Mouse (Mus musculus): ENCODE results near the gene Zkscan3.

Gene Zkscan3

GRCm38 (mm10) chr13:21402287-21402846 is at the start of gene Zkscan3:
Gene Zkscan3, minus strand, starts transcription at chr13:21402755.
- peak; percentile 85 for DNase-seq (ENCODE audit: low spot score)

DNA sequence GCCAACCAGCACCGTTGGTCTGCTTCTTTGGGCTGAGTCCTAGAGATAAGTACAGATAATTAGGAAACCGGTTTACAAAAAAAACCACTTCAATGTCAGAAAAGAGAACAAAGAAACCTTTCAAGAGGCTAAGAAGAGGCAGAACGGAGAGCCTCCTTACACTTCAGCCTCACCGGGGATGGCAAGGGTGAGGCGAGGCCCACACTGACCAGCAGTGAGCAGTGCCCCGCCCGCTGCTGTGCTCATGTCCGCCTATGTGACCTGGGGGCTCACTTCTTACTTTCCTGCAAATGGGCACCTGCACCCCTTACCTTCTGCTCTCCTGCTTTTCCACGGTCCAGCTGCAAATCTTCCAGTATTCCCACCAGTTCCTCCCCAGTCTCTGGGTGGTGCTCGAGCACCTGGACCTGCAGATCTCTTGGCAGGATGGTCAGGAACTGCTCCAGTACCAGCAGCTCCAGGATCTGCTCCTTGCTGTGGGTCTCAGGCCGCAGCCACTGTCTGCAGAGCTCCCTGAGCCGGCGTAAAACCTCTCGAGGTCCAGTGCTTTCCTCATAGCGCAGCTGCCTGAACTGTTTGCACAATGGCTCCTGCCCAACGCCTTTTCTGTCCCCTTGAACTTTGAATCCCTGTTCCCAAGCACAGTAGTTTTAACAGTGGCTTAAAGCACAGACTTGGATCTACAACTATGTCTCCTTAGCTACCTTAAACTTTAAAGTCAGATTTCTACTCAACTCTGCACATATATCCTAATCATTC is 45.5 kb upstream of the Zkscan3 start:
- DNase-seq (ENCODE audit: low spot score), result no peak

DNA sequence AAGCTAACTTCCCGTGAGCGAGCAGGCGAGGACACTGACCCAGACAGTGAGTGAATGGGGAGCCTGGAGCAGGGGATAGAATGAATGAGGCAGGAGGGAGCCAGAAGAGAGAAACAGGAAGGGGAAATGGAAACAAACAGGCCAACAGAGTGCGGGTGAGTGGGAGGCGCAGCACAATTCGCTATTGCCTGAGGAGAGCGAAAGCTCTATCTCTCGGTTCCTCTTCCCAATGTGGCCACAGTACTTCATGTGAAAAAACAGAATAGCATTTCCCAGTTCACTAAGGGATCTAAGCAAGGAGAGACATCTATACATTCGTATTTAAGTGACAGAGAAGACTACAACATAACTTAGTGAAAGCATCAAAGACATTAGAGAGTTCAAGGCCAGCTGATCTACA is 44.2 kb upstream of the Zkscan3 start:
- DNase-seq (ENCODE audit: low spot score), result no peak

GRCm38 (mm10) chr13:21441207-21441572 is 38.6 kb upstream of the Zkscan3 start:
- no peak for DNase-seq (ENCODE audit: low spot score)

- DNase-seq (ENCODE audit: low spot score), result peak; percentile 92
Measured at GRCm38 (mm10) chr13:21440503-21441206, 38.1 kb upstream of the Zkscan3 start, which contains the start of gene Pgbd1. Gene Pgbd1, minus strand, starts transcription at chr13:21441058.

DNA sequence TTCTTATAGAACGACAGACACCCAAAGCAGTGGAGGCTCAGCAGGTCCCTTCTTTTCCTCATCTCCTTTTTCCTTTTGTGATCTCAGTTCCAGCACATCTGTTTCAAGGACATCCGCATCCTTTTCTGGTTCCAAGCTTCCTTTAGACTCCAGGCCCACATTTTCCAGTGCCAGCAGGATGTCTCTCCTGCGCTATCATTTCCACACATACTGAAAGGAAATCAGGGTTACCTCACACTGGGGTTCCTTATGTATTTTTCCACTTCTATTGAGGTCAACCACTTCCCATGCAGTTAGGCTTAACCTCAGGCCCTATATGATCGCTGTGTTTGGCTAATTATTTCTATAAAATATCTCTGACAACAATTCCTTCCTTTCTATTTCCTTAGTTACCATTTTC is 32.9 kb upstream of the Zkscan3 start:
- DNase-seq (ENCODE audit: low spot score), result no peak

DNA sequence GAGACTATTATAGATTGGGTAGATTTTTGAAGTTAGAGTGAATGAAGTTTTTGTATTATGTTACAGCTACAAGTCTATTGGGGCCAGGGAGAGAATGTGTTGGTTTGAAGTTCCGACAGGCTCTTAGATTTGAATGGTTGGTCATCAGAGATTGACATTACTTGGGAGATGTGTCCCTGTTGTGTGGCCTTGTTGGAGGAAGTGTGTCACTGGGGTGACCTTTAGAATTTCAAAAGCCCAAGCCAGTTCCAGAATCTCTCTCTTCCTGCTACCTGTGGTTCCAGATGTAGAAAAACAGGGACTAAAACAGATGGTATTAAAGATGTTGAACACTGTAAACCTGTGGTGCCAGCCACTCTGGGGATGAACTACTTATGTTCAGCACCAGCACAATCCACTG is 25.1 kb upstream of the Zkscan3 start:
- no peak for DNase-seq (ENCODE audit: low spot score)

DNA sequence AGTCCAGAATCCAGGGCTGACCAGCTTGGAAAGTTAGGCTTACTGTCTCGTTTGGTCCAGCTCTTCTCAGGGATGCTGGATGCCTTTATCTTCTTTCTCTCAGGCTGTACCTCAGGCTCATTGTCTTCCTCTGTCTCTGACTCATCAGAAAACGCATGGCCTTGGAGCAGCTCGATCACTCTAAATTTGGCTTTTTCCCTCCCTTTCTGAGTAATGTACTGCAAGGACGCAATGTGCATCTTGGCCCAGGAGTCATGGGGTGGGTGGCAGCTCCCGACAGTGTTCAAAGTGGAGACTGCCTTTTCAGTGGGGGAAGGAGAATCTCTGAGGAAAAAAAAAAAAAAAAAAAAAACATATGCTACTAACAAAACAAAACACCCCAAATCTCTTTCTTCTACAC is 20.7 kb upstream of the Zkscan3 start:
- DNase-seq (ENCODE audit: low spot score), result no peak

GRCm38 (mm10) chr13:21418865-21419264 is 16.3 kb upstream of the Zkscan3 start:
- no peak for DNase-seq (ENCODE audit: low spot score)

DNA sequence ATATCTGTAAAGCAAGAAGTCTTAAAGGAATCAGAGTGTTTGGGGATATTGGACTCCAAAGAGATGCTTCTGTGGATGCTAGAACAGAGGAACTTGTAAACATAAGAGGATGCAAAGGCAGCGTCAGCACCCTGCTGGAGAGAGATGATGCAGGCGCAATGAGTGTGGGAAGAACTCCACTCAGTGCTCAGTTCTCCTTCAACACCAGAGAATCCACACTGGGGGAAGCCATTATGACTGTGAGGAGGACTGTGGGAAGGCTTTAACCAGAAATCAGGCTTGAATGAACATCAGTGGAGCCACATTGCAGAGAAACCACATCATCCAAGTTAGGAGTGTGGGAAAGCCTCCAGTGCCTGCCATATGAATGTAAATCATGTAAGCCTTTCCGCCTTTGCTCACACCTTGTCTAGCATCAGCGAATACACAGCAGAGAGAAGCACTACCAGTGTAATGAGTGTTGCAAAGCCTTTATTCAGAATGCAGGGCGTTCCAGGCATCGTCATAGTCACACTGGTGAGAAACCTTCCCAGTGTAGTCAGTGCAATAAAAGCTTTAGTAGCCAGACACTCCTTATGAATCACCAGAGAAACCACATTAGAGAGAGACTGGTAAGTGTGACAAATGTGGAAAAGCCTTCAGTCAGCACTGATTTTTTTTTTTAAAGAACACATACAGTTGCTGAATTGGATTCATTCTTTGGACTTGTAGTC is 14.9 kb upstream of the Zkscan3 start:
- DNase-seq (ENCODE audit: low spot score), result no peak

DNA sequence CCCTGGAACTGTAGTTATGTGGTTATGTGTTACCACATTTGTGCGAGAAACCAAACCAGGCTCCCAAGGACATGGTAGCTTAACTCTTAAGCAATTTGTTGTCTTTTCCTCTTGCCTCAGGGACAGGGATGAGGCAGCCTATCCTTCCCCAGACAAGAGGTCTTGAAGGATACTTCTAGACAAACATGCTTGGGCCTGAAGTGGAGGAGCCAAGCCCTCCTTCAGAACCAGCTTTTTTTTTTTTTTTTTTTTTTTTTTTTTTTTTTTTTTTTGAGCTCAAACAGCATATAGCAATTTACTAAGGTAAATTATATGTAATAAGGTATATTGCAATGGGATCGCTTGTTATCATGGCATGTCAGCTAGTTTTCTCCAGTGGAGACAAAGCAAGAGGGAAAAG is 13.2 kb upstream of the Zkscan3 start:
- no peak for DNase-seq (ENCODE audit: low spot score)

GRCm38 (mm10) chr13:21415266-21415665 is 12.7 kb upstream of the Zkscan3 start:
- no peak for DNase-seq (ENCODE audit: low spot score)

- DNase-seq (ENCODE audit: low spot score), result peak; percentile 19
Measured at GRCm38 (mm10) chr13:21414231-21415212, 12.0 kb upstream of the Zkscan3 start.

DNA sequence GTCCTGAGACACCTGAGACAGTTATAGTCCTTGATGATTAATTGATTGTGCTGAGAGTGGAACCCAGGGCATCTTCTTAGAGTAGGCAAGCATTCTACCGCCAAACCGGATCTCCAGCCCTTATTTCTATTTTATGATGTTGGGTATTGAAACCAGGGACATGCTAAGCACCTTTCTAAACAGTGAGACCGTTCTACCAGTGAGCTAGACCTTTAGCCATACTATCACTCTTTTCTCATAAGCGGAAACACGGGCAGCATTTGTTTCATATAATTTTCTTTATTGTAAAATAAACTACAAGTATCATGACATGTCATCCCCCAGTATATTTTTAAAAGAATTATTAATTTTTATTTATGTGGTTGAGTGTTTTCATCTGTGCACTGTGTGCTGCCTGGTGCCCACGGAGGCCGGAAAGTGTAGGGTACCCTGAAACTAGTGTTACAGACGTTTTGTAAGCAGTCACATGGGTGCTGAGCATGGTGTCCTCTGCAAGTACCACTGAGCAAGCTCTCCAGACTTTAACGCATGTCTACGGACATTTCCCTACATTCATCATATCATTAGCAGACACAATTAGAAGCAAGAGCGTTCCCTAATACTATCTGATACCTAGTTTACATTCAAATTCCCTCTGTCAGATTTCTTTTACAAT is 6.4 kb upstream of the Zkscan3 start:
- no peak for DNase-seq (ENCODE audit: low spot score)

GRCm38 (mm10) chr13:21407969-21408804 is 5.6 kb upstream of the Zkscan3 start:
- DNase-seq (ENCODE audit: low spot score), result peak; percentile 91

DNA sequence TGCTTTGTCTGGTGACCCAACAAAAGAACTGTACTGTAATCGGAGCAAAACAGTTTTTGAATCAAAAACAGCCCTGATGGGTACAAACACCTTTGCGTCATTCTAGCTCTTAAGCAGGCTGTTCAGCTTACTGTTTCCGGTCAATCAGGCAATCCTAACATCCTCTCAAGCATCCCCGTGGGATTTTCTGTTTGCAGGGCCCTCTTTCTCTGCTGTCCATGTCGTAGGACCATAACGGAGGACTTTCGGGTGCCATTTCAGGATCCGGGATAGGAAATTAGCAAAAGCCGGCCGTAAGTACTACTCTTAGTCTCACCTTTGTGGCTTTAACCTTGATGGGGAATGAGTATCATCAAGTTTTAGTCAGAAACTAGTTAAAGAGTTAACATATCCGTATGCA is 4.8 kb upstream of the Zkscan3 start:
- no peak for DNase-seq (ENCODE audit: low spot score)

DNA sequence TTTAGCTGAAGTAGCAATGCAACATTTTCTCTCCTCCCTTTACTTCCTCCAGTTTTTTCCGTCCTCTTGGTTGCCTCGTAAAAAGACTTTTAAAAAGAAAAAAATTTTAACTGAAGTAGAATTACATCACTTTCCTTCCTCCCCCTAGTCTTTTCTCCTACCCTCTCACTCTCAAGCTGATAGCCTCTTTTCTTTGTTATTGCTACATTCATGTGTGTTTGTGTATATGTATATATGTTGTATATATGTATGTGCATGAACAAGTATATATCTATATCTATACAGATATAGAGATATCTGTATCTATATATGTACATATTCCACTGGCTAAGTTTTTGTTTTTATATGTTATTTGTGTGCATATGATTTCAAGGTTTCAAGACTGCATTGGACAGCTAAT is 293 bp upstream of the Zkscan3 start:
- DNase-seq (ENCODE audit: low spot score), result no peak

DNA sequence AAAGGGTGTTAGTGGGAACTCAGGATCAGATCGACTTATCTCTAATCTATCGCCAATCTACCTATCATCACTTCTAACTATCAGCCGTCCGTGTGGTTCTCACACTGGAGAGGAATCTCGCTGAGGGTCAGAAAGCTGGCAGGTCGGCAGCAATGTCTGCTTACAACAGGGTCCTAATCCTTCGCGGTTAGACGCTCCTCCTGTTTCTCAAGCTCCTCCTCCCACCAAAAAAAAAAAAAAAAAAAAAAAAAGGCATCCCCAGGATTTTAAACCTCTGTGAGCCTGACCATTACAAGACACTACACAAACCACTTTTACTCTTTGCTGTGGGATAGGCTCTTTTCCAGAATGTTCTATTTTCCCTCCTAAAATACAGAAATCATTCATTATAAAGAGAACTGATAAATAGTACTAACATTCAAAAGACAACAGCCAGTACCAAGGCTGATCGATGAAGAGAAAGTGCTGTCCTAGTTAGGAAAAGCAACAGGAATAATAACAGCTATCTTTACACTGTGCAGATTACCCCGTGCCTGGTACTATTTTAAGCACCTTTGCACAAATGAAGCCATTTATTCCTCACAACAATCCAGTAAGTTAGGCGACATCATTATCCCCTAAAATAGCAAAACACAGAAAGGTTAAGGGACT is 794 bp downstream of the Zkscan3 start:
- peak; percentile 40 for DNase-seq (ENCODE audit: low spot score)

DNA sequence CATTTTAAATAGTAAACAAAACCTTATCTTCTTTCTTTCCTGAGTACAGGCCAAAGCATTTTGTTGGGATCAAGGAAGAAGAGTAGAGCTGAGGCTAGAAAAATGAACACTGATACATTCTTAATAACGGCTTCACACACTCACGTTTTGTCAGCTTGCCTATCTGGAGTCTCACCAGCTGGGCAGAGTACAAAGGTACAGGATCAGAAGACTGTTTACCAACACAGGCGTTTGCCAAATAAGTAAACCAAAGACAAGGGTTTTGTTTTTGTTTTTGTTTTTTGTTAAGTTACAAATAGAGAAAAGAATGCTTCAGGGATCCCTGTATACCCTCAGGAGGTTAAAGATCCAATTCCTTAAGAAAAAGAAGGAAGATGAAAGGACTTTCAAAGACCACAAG is 1.4 kb downstream of the Zkscan3 start:
- DNase-seq (ENCODE audit: low spot score), result no peak
